Mouse (Mus musculus) CD8-positive naive resting alpha-beta T cell, adult 2 months (primary cell): Measurements from ENCODE around the gene AI837181.

Source experiments
- DNase-seq, 2 experiments: peaks; one replicate each; pipeline ENCODE4 v3.0.0; 2022; ENCODE audit warnings: low read depth in 2 of 2, low spot score in 2 of 2

Gene AI837181

GRCm38 (mm10) chr19:5444954-5445353, 20.0 kb downstream of the AI837181 start:
- DNase-seq, result no peak

GRCm38 (mm10) chr19:5445747-5446146, 20.8 kb downstream of the AI837181 start:
- DNase-seq, result no peak

GRCm38 (mm10) chr19:5447515-5448353, 22.8 kb downstream of the AI837181 start, which contains the start of gene Fosl1:
Gene Fosl1 (plus strand): TSS chr19:5447547.
- peak; percentile 68 to 82 for DNase-seq

GRCm38 (mm10) chr19:5448354-5449150, 23.6 kb downstream of the AI837181 start:
- DNase-seq, result no peak

- DNase-seq, result no peak
Measured at GRCm38 (mm10) chr19:5449673-5450072, 24.7 kb downstream of the AI837181 start.

GRCm38 (mm10) chr19:5451766-5452165, 26.8 kb downstream of the AI837181 start:
- DNase-seq, result no peak

- no peak for DNase-seq
Measured at GRCm38 (mm10) chr19:5455037-5455436, 30.1 kb downstream of the AI837181 start.

- DNase-seq, result no peak
Measured at GRCm38 (mm10) chr19:5455568-5455967, 30.6 kb downstream of the AI837181 start.

- DNase-seq, result no peak
Measured at GRCm38 (mm10) chr19:5456241-5456921, 31.4 kb downstream of the AI837181 start.

GRCm38 (mm10) chr19:5456922-5457745, 32.2 kb downstream of the AI837181 start:
- DNase-seq, result peak; percentile 77 to 91

GRCm38 (mm10) chr19:5457746-5458442, 33.0 kb downstream of the AI837181 start, which contains the start of gene Ccdc85b:
Gene Ccdc85b (minus strand): TSS chr19:5457894.
- DNase-seq, result no peak

GRCm38 (mm10) chr19:5459019-5459418, 34.1 kb downstream of the AI837181 start:
- no peak for DNase-seq

GRCm38 (mm10) chr19:5459896-5460295, 35.0 kb downstream of the AI837181 start:
- DNase-seq, result no peak

GRCm38 (mm10) chr19:5460465-5460911, 35.5 kb downstream of the AI837181 start, which contains the start of gene Fibp:
Gene Fibp (plus strand): TSS chr19:5460615.
- peak; percentile 75 to 84 for DNase-seq

GRCm38 (mm10) chr19:5461411-5461810, 36.5 kb downstream of the AI837181 start:
- DNase-seq, result no peak

- no peak for DNase-seq
Measured at GRCm38 (mm10) chr19:5463212-5463611, 38.3 kb downstream of the AI837181 start.

- DNase-seq, result peak; percentile 49 to 65
Measured at GRCm38 (mm10) chr19:5463791-5464562, 39.0 kb downstream of the AI837181 start.

GRCm38 (mm10) chr19:5465037-5465436, 40.1 kb downstream of the AI837181 start:
- DNase-seq, result no peak

- DNase-seq, result no peak
Measured at GRCm38 (mm10) chr19:5466916-5467500, 42.1 kb downstream of the AI837181 start.
